8 mouse cellular contexts compared by ENCODE assay signal in the genomic region with DNA sequence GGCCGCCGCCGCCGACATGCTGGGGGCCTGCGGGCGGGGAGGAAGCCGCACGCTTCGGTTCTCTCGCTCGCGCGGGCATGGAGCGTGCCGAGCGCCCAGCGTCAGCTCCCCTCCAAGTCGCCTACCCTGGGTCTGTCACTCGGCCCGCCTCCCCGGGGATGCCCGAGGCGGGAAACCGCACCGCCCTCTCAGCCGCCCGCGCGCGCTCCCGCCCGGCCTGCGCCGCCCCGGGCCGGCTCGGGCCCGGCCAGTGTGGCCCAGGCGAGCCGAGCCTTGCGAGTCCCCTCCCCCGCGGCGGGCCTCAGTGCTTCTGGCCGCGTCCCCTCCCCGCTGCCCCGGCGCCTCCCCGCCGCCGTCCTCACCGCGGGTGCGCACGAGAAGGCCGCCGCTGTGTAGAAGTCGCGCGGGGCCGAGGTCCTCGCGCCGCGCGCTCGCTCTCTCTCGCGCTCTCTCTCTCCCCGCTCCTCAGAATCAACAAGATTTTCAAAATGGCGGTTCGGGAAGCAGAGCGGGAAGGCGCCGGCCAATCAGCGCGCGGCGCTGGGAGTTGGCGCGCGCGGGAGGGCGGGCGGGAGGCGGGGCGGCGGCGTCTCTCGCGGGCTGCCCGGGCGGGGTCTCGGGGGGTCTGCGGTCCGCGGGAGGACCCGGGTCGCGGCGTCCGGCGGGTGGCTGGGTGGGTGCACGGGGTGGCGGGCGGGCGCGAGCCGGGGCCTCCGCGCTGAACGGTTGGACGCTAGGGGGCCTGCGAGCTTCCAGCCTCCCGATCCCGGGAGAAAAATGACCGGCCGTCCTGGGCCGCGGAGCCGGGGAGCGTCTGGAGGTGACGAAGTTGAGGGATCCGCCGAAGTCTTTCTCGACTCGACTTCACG. TPM values are rescaled to one million over a fixed set of nuclear protein-coding genes. Genes with fewer than 3 reads are reported as not detected.
DNase-seq lines count a peak whose midpoint lies in the region; ATAC-seq and TF ChIP-seq lines count a peak whose summit lies in the region.

A gene (minus strand): TSS at position 491 of the 869 bp plus-strand sequence.

- H3K27ac ChIP-seq in hindbrain, embryonic 11.5 days (ENCODE audit: low read depth, low read length), result peak within 1 kb of the TSS; percentile 99
- H3K27ac ChIP-seq in lung, postnatal 0 days (ENCODE audit: low read length), result peak within 1 kb of the TSS; percentile 99

- H3K36me3 ChIP-seq in hindbrain, embryonic 11.5 days (ENCODE audit: control insufficient read depth, insufficient read depth, low read length), result no peaks in the 10 kb centered on the region
- no peaks in the 10 kb centered on the region for H3K36me3 ChIP-seq in lung, postnatal 0 days (ENCODE audit: insufficient read depth, low read length)

- under 1% methylated on average over 88 of the region's 129 CpGs for WGBS in hindbrain, embryonic 11.5 days
- under 1% methylated on average over 66 of the region's 129 CpGs for WGBS in lung, postnatal 0 days

- H3K4me3 ChIP-seq in hindbrain, embryonic 11.5 days (ENCODE audit: low read depth, low read length), result peak within 1 kb of the TSS; percentile 98
- peak within 1 kb of the TSS; percentile 90 for H3K4me3 ChIP-seq in lung, postnatal 0 days (ENCODE audit: low read depth, low read length)

- TF ChIP-seq EP300 in lung, postnatal 0 days (IDR thresholded peaks at IDR 0.05), result no peak

- peak; percentile 62 for TF ChIP-seq CTCF in lung, postnatal 0 days (IDR thresholded peaks at IDR 0.05)

- peak; percentile 94 for ATAC-seq in hindbrain, embryonic 11.5 days (ENCODE audit: low FRiP score)
- peak; percentile 93 for ATAC-seq in lung, postnatal 0 days

- H3K4me2 ChIP-seq in hindbrain, embryonic 11.5 days (replicated peaks; ENCODE audit: low read depth, low read length), result peak within 1 kb of the TSS; percentile 65
- peak within 1 kb of the TSS; percentile 92 for H3K4me2 ChIP-seq in lung, postnatal 0 days (replicated peaks; ENCODE audit: low read depth, low read length)

- H3K4me1 ChIP-seq in hindbrain, embryonic 11.5 days (replicated peaks; ENCODE audit: control insufficient read depth, insufficient read depth, low read length), result peaks cover 4% of the 10 kb centered on the region
- H3K4me1 ChIP-seq in lung, postnatal 0 days (ENCODE audit: insufficient read depth, low read depth, low read length), result peaks cover 5% of the 10 kb centered on the region; the same call in 1 of the 2 replicates

- H3K9ac ChIP-seq in hindbrain, embryonic 11.5 days (ENCODE audit: low read depth, low read length), result peak within 1 kb of the TSS; percentile 99
- peak within 1 kb of the TSS; percentile 89 for H3K9ac ChIP-seq in lung, postnatal 0 days (replicated peaks; ENCODE audit: low read depth)

- no peaks in the 10 kb centered on the region for H3K9me3 ChIP-seq in hindbrain, embryonic 11.5 days (ENCODE audit: control insufficient read depth, low read length)
- H3K9me3 ChIP-seq in lung, postnatal 0 days (ENCODE audit: low read length), result no peaks in the 10 kb centered on the region

- DNase-seq in Muller cell, postnatal 12 days (ENCODE audit: inconsistent ontology term), result peak; percentile 94
- peak; percentile 83 for DNase-seq in cerebellum, adult 9-10 months
- DNase-seq in frontal cortex, adult 2 months (ENCODE audit: extremely low spot score in 1 of 2, low spot score in 1 of 2), result peak in 1 of 2 experiments; percentile 87
- DNase-seq in hindbrain, embryonic 11.5 days (ENCODE audit: low spot score), result peak; percentile 90
- peak; percentile 81 to 86 for DNase-seq in layer of hippocampus, postnatal 10 days (ENCODE audit: low spot score in 2 of 2)
- peak; percentile 96 for DNase-seq in lung, postnatal 0 days (ENCODE audit: low spot score)
- peak; percentile 71 for DNase-seq in ovary, postnatal 10 days (ENCODE audit: low spot score)
- DNase-seq in thymus, postnatal 10 days (ENCODE audit: low spot score in 2 of 2), result peak; percentile 81 to 83

- no peaks in the 10 kb centered on the region for H3K27me3 ChIP-seq in hindbrain, embryonic 11.5 days (ENCODE audit: control insufficient read depth, insufficient read depth, low read length)
- no peaks in the 10 kb centered on the region for H3K27me3 ChIP-seq in lung, postnatal 0 days (replicated peaks; ENCODE audit: insufficient read depth, low read length)

RNA-seq across cellular contexts. Expression of the gene that starts here (rescaled TPM):
- 31.1 and 44.5 TPM in 2 replicates for polyA plus RNA-seq in frontal cortex, adult 2 months (2012; rRNA removed)
- polyA plus RNA-seq in hindbrain, embryonic 11.5 days (2014; fragmentation: Nextera tagmentation; extraction: Ambion mirVana), result 312 and 335 TPM in 2 replicates
- 10 to 100 TPM; 59.8 to 60.8 TPM for total RNA-seq in layer of hippocampus, postnatal 10 days (2021)
- polyA plus RNA-seq in lung, postnatal 0 days (2015; fragmentation: Nextera tagmentation; extraction: Ambion mirVana), result 113 and 126 TPM in 2 replicates
